Mouse (Mus musculus): ENCODE measurements around the gene Fam126a. TPM values are rescaled to one million over a fixed set of nuclear protein-coding genes. Genes with fewer than 3 reads are reported as not detected.

Gene Fam126a
- total RNA-seq, 2 experiments from 2014 or later: 14.9 to 19.6 TPM

DNA sequence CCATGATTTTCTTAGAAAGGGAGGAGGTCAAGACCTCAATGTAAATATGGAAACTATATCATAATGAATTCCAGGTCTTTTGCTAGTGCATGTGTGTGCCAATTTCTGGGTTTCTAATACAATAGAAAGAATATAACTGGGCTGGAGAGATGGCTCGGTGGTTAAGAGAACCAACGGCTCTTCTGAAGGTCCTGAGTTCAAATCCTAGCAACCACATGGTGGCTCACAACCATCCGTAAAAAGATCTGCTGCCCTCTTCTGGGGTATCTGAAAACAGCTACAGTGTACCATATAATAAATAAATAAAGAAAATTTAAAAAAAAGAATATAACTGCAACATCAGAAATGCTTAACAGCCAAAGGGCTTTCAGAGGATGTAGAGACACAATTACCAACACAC is 23.9 kb upstream of the Fam126a start:
- intact Hi-C loops (cut with DNase I): no loop called here
- peak; percentile 35 for TF ChIP-seq CTCF (IDR thresholded peaks at IDR 0.05)
- no peak overlapping the region for H3K27ac ChIP-seq
- H3K4me3 ChIP-seq: no peak overlapping the region
- DNase-seq (ENCODE audit: extremely low spot score in 1 of 2, low spot score in 2 of 2): no peak

DNA sequence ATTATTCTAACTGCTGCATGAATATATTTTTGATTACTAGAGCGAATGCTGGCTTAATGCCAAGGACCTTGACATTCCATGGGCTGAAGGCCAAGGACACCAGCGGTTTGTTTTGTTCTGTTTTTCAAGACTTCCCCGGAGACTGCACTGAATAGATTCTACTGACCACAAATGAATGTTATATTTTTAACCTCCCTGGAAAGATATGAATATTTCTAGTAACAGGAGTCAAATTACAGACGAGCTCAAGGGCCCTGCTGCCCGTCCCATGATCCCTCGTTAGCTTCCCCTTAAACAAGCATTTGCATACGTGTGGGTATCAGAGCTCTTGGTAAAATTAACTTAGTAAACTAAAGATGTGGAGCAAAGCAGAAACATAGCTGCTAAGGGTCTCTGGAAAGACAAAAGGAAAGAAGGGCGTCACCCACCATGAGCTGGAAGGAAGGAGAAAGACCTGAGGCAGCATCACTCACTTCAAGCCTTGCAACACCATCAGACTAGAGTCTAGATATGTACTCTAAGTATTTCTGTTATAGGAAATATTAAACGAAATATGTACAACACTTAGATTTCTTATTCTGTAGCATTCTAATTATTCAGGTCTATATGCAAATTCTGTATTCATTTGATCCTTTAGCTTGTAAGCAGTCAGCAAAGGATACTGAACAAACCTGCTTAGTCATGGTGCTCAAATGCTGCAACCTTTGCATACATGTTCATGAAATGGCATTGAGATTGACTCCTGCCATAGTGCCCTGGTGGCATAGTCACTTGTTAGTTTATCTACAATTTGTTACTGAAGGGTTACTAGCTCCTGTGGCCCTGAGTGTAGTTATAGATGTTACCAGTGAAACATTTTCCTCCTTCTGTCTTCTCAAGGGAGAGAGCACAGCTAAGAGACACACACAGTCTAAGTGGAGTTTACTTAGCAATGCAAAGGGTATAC is 23.0 kb upstream of the Fam126a start:
- no peak overlapping the region for H3K4me3 ChIP-seq
- H3K27ac ChIP-seq: no peak overlapping the region
- intact Hi-C loops (cut with DNase I): no loop called here
- TF ChIP-seq CTCF (IDR thresholded peaks at IDR 0.05): no peak
- no peak for DNase-seq (ENCODE audit: extremely low spot score in 1 of 2, low spot score in 2 of 2)

- TF ChIP-seq CTCF (IDR thresholded peaks at IDR 0.05): no peak
- no peak overlapping the region for H3K4me3 ChIP-seq
- no peak overlapping the region for H3K27ac ChIP-seq
- DNase-seq (ENCODE audit: extremely low spot score in 1 of 2, low spot score in 2 of 2): no peak
- intact Hi-C loops (cut with DNase I): no loop called here
Observed at GRCm38 (mm10) chr5:24051755-24052675, 21.5 kb upstream of the Fam126a start.

- Histone ChIP-seq H3K27ac (no peak overlapping the region; the same call in 1 of the 2 replicates), H3K4me3 (no peak overlapping the region)
- DNase-seq (ENCODE audit: extremely low spot score in 1 of 2, low spot score in 2 of 2): no peak
- TF ChIP-seq CTCF (IDR thresholded peaks at IDR 0.05): no peak
- intact Hi-C loops (cut with DNase I): no loop called here
Observed at GRCm38 (mm10) chr5:24047821-24048220, 17.3 kb upstream of the Fam126a start.

GRCm38 (mm10) chr5:24047001-24047400 is 16.5 kb upstream of the Fam126a start:
- no peak for TF ChIP-seq CTCF (IDR thresholded peaks at IDR 0.05)
- DNase-seq (ENCODE audit: extremely low spot score in 1 of 2, low spot score in 2 of 2): no peak
- intact Hi-C loops (cut with DNase I): no loop called here
- Histone ChIP-seq H3K4me3 (no peak overlapping the region), H3K27ac (peak overlapping the region; percentile 76)

- intact Hi-C loops (cut with DNase I): no loop called here
- Histone ChIP-seq H3K4me3 (no peak overlapping the region), H3K27ac (peak overlapping the region; percentile 76)
- no peak for TF ChIP-seq CTCF (IDR thresholded peaks at IDR 0.05)
- peak; percentile 30 to 40 for DNase-seq (ENCODE audit: extremely low spot score in 1 of 2, low spot score in 2 of 2)
Observed at GRCm38 (mm10) chr5:24045998-24046631, 15.6 kb upstream of the Fam126a start.

GRCm38 (mm10) chr5:24044387-24044786 is 13.9 kb upstream of the Fam126a start:
- no peak for TF ChIP-seq CTCF (IDR thresholded peaks at IDR 0.05)
- intact Hi-C loops (cut with DNase I): no loop called here
- no peak overlapping the region for H3K4me3 ChIP-seq
- no peak overlapping the region for H3K27ac ChIP-seq
- DNase-seq (ENCODE audit: extremely low spot score in 1 of 2, low spot score in 2 of 2): no peak

DNA sequence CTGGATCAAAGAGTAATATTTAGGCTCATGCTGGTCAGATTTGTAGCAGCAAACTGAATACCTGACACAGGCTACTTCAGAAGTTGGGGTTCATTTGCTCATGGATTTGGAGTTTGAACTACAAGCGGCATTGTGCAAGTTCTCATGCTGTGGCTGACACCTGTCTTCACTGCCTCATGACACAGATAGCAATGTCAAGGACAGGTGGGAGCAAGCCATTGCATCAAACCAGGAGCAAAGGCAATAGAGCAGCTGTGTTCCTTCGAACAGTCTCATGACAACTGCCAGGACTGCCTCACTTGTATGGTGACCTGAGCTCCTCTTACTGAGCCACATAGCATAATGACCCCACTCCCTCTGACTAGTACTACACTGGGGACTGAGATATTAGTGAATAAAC is 12.9 kb upstream of the Fam126a start:
- DNase-seq (ENCODE audit: extremely low spot score in 1 of 2, low spot score in 2 of 2): no peak
- no peak overlapping the region for H3K4me3 ChIP-seq
- TF ChIP-seq CTCF (IDR thresholded peaks at IDR 0.05): no peak
- intact Hi-C loops (cut with DNase I): no loop called here
- H3K27ac ChIP-seq: no peak overlapping the region

GRCm38 (mm10) chr5:24041341-24041852 is 10.9 kb upstream of the Fam126a start:
- no peak overlapping the region for H3K4me3 ChIP-seq
- intact Hi-C loops (cut with DNase I): no loop called here
- DNase-seq (ENCODE audit: extremely low spot score in 1 of 2, low spot score in 2 of 2): no peak
- no peak overlapping the region for H3K27ac ChIP-seq
- TF ChIP-seq CTCF (IDR thresholded peaks at IDR 0.05): no peak

GRCm38 (mm10) chr5:24040601-24041000 is 10.1 kb upstream of the Fam126a start:
- intact Hi-C loops (cut with DNase I): no loop called here
- H3K27ac ChIP-seq: no peak overlapping the region
- TF ChIP-seq CTCF (IDR thresholded peaks at IDR 0.05): no peak
- H3K4me3 ChIP-seq: no peak overlapping the region
- no peak for DNase-seq (ENCODE audit: extremely low spot score in 1 of 2, low spot score in 2 of 2)

- H3K27ac ChIP-seq: no peak overlapping the region
- H3K4me3 ChIP-seq: no peak overlapping the region
- TF ChIP-seq CTCF (IDR thresholded peaks at IDR 0.05): no peak
- no peak for DNase-seq (ENCODE audit: extremely low spot score in 1 of 2, low spot score in 2 of 2)
- intact Hi-C loops (cut with DNase I): no loop called here
Observed at GRCm38 (mm10) chr5:24039423-24039822, 8.9 kb upstream of the Fam126a start.
